Mouse (Mus musculus) ES-E14 (cell line): Measurements from ENCODE around the gene Basp1.

Source experiments
- CHD2 ChIP-seq: IDR thresholded peaks from 2 replicates; pipeline ENCODE4 v1.6.1; 2014; ENCODE audit warnings: mild to moderate bottlenecking, low read depth, low read length, inconsistent platforms
- HCFC1 ChIP-seq: IDR thresholded peaks from 2 replicates; pipeline ENCODE4 v1.6.1; 2012; ENCODE audit warnings: low read length, inconsistent platforms, borderline replicate concordance; ENCODE audit not compliant: insufficient read depth
- MAFK ChIP-seq: IDR thresholded peaks from 2 replicates; pipeline ENCODE4 v1.6.1; 2014; ENCODE audit warnings: mild to moderate bottlenecking, low read depth, low read length, inconsistent platforms; ENCODE audit not compliant: insufficient read depth
- ZC3H11A ChIP-seq: IDR thresholded peaks from 2 replicates; pipeline ENCODE4 v1.6.1; 2012; ENCODE audit warnings: low read depth, mild to moderate bottlenecking, inconsistent platforms, low read length, borderline replicate concordance
- ZNF384 ChIP-seq: IDR thresholded peaks from 2 replicates; pipeline ENCODE4 v1.6.1; 2012; ENCODE audit warnings: low read depth, low read length, inconsistent platforms

- TF ChIP-seq MAFK (no peak), ZC3H11A (peak; percentile 71; the same call in 1 of the 2 replicates), CHD2 (no peak), ZNF384 (no peak), HCFC1 (no peak)
These were observed 15.0 kb upstream of the Basp1 start for GRCm38 (mm10) chr15:25428551-25428950.
